Mouse (Mus musculus) forebrain, postnatal 0 days (tissue): ENCODE results near the gene Nup88. TPM values are rescaled to one million over a fixed set of nuclear protein-coding genes. Genes with fewer than 3 reads are reported as not detected.
"Not testable (repeated sequence)": the region's sequence is repeated elsewhere in the genome, so short reads cannot be mapped to it uniquely, and the experiment has no call there.

Source experiments
- ATAC-seq: fragments of 200-750 bp; cut with Nextera tagmentation; 2 replicates; pipeline ENCODE4 v1.8.0; 2017; ENCODE audit warnings: mild to moderate bottlenecking, moderate library complexity
- DNase-seq: peaks from one replicate; pipeline ENCODE4 v3.0.0-alpha.2; 2015
- H3K27ac ChIP-seq: fragments of 300-500 bp; sonication (generic); 2 replicates; pipeline ENCODE4 v1.5.1; 2014; ENCODE audit warnings: low read depth, mild to moderate bottlenecking, antibody characterized with exemption, low read length, moderate library complexity, mixed read lengths
- H3K27me3 ChIP-seq: fragments of 300-500 bp; sonication (generic); 2 replicates; pipeline ENCODE4 v1.6.1; 2014; ENCODE audit warnings: mild to moderate bottlenecking, low read length, mixed read lengths; ENCODE audit not compliant: insufficient read depth
- H3K36me3 ChIP-seq: fragments of 300-500 bp; sonication (generic); 2 replicates; pipeline ENCODE4 v1.6.1; 2014; ENCODE audit warnings: mild to moderate bottlenecking, moderate library complexity; ENCODE audit not compliant: insufficient read depth
- H3K4me1 ChIP-seq: fragments of 300-500 bp; sonication (generic); 2 replicates; pipeline ENCODE4 v1.6.1; 2014; ENCODE audit warnings: antibody characterized with exemption; ENCODE audit not compliant: insufficient read depth
- H3K4me2 ChIP-seq: fragments of 300-500 bp; sonication (generic); 2 replicates; pipeline ENCODE4 v1.6.1; 2014; ENCODE audit warnings: low read depth, mild to moderate bottlenecking, moderate library complexity
- H3K4me3 ChIP-seq: fragments of 300-500 bp; sonication (generic); 2 replicates; pipeline ENCODE4 v1.5.1; 2014; ENCODE audit warnings: low read depth, low read length, mixed read lengths
- H3K9ac ChIP-seq: fragments of 300-500 bp; sonication (generic); 2 replicates; pipeline ENCODE4 v1.6.1; 2014; ENCODE audit warnings: mild to moderate bottlenecking
- H3K9me3 ChIP-seq: fragments of 300-500 bp; sonication (generic); 2 replicates; pipeline ENCODE4 v1.6.1; 2016; ENCODE audit warnings: low read length
- CTCF ChIP-seq: sonication (generic); IDR thresholded peaks from 2 replicates; pipeline ENCODE4 v1.5.1; 2016; ENCODE audit warnings: antibody characterized with exemption, control low read depth, low read depth
- WGBS: fragments of 180-500 bp; shearing (Covaris S2); extraction: QIAGEN DNeasy Blood & Tissue Kit; methylation state at CpG from one replicate; pipeline ENCODE4 v1.1.7; 2014; 5-methylcytosine and 5-hydroxymethylcytosine counted together
- polyA plus RNA-seq: library from polyadenylated mRNA; unstranded; fragments of >200 nt; fragmentation: Nextera tagmentation; extraction: Ambion mirVana; gene quantifications from 2 replicates; pipeline ENCODE4 v1.2.1, GENCODE M21; 2015
- total RNA-seq: library from RNA; depleted of rRNA; stranded (reverse); fragments of >200 nt; gene quantifications from 2 replicates; pipeline ENCODE4 v1.2.3, GENCODE M21; 2014; rRNA removed

The Nup88 gene
- total and polyA plus RNA-seq, 2 experiments from 2014 or later: 98.1 to 101 TPM

DNA sequence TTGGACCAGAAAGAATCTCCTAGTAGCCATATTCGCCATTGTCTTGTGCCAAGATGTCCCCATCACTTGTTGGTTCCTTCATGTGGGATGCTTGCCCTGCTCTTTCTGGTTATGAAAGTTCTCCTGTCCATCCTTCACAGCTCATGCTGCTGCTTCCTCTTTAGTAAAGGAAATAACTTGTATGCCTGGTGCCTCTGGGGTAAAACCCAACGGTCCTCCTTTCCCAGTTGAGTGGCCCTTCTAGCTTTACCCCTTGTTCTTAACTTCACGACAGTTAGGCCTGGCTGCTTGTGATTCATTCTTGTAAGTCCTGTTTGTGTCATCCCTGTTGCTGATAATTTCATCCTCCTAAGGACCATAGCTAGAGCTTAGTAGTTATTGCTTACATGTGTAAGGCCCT is 58.5 kb downstream of the Nup88 start:
- 97% methylated on average over 3 of the region's 3 CpGs for WGBS
- no peak for TF ChIP-seq CTCF

DNA sequence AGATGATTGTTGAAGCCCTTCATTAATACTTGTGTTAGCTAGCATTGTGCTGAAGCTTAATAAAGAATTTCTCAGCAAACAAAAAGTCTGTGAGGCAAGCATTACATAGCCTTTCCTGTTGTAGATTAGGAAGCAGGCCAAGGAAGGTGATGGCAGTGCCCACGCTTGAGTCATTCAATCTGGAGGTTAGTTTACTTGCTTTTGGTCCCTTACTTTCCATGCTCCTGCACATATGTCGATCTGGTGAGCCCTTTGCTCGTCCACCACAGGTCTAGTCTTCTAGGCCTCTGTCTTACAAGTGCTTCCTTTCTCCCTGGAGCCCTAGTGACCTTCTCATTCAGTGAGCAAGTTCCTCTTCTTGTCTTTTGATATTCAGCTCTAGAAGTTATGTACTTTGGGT is 63.1 kb downstream of the Nup88 start:
- no peak for TF ChIP-seq CTCF
- 92% methylated on average over 3 of the region's 3 CpGs for WGBS
- ATAC-seq: no peak

More for the DNA sequence above, 58.5 kb downstream of the Nup88 start:
- H3K4me2 ChIP-seq: no peak overlapping the region
- no peaks in the 10 kb centered on the region for H3K9me3 ChIP-seq
- ATAC-seq (no peak), DNase-seq (no peak)
- no peak overlapping the region for H3K27ac ChIP-seq
- H3K4me1 ChIP-seq: no peaks in the 10 kb centered on the region
- no peak overlapping the region for H3K9ac ChIP-seq
- peaks cover 21% of the 10 kb centered on the region for H3K36me3 ChIP-seq
- H3K27me3 ChIP-seq: no peaks in the 10 kb centered on the region
- no peak overlapping the region for H3K4me3 ChIP-seq

DNA sequence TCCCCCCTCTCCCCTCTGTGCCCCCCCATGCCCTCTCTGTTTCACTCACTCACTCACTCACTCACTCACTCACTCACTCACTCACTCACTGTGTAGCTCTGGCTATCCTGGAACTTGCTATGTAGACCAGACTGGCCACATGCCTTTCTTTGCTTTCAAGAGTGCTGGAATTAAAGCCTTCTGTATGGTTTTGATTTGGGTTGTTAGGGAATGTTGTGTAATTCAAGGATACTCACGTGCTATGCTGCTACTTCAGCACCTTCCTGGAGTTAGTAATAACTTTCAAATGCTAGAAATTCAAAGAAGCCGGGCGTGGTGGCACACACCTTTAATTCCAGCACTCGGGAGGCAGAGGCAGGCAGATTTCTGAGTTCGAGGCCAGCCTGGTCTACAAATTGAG is 71.6 kb downstream of the Nup88 start:
- 99% methylated on average over 5 of the region's 5 CpGs for WGBS
- not testable (repeated sequence) for H3K9me3 ChIP-seq, ATAC-seq

More for the DNA sequence above, 63.1 kb downstream of the Nup88 start:
- H3K9ac ChIP-seq: no peak overlapping the region
- DNase-seq: no peak
- H3K36me3 ChIP-seq: peaks cover 28% of the 10 kb centered on the region
- H3K9me3 ChIP-seq: no peaks in the 10 kb centered on the region
- no peaks in the 10 kb centered on the region for H3K27me3 ChIP-seq
- no peaks in the 10 kb centered on the region for H3K4me1 ChIP-seq
- no peak overlapping the region for H3K4me3 ChIP-seq
- H3K4me2 ChIP-seq: no peak overlapping the region
- no peak overlapping the region for H3K27ac ChIP-seq

DNA sequence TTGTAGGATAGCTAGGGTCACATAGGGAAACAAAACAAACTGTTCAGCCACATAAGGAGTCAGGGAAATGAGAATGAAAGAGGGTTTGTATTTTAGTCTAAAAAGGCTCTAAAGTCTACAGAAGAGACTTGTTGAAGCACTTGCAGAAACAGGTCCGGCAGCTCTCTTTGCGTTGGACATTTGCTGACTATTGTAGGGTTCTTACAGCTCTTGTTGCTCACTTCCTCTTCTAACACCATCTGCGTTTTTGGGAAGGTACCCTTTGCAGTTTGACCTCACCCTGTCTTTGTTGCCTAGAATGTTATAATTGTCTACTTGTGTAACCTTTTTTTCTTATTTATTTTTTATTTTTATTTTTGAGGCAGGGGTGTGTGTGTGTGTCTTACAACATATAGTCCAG is 72.1 kb downstream of the Nup88 start:
- H3K36me3 ChIP-seq: peaks cover 29% of the 10 kb centered on the region
- H3K27me3 ChIP-seq: no peaks in the 10 kb centered on the region
- TF ChIP-seq CTCF: no peak
- H3K4me1 ChIP-seq: no peaks in the 10 kb centered on the region
- H3K27ac ChIP-seq: no peak overlapping the region
- ATAC-seq (no peak), DNase-seq (no peak)
- WGBS: 91% methylated on average over 3 of the region's 3 CpGs
- no peak overlapping the region for H3K9ac ChIP-seq
- H3K4me3 ChIP-seq: no peak overlapping the region
- 0 out of 2 replicates have a peak, but pooled peaks cover 4% of the 10 kb centered on the region for H3K9me3 ChIP-seq
- no peak overlapping the region for H3K4me2 ChIP-seq

More for the DNA sequence above, 71.6 kb downstream of the Nup88 start:
- H3K4me2 ChIP-seq, H3K27me3 ChIP-seq, H3K27ac ChIP-seq, H3K4me3 ChIP-seq, H3K9ac ChIP-seq, H3K4me1 ChIP-seq, DNase-seq: not testable (repeated sequence)
- peaks cover 26% of the 10 kb centered on the region for H3K36me3 ChIP-seq

Other genes starting within 250 kb of the Nup88 start
- 13.4 and 14.8 TPM in 2 replicates for gene Zfp3, start 205.8 kb downstream of the Nup88 start, total RNA-seq
- gene Zfp3, start 205.8 kb downstream of the Nup88 start, polyA plus RNA-seq: 13.5 and 15.1 TPM in 2 replicates
- gene Scimp, start 157.4 kb downstream of the Nup88 start, total RNA-seq: not detected in 2 replicates
- 0.15 TPM in 1 of 2 replicates, not detected in the other for gene Scimp, start 157.4 kb downstream of the Nup88 start, polyA plus RNA-seq
- gene Rabep1, start 125.2 kb downstream of the Nup88 start, total RNA-seq: 107 and 109 TPM in 2 replicates
- gene Rabep1, start 125.2 kb downstream of the Nup88 start, polyA plus RNA-seq: 81.5 and 103 TPM in 2 replicates
- gene Rpain, start 240 bp upstream of the Nup88 start, total RNA-seq: 24.7 and 44.0 TPM in 2 replicates
- 54.7 and 61.9 TPM in 2 replicates for gene Rpain, start 240 bp upstream of the Nup88 start, polyA plus RNA-seq
- gene C1qbp, start 13.1 kb upstream of the Nup88 start, total RNA-seq: 19.5 and 24.3 TPM in 2 replicates
- 225 and 233 TPM in 2 replicates for gene C1qbp, start 13.1 kb upstream of the Nup88 start, polyA plus RNA-seq
- 25.8 and 26.7 TPM in 2 replicates for gene Dhx33, start 34.5 kb upstream of the Nup88 start, total RNA-seq
- gene Dhx33, start 34.5 kb upstream of the Nup88 start, polyA plus RNA-seq: 7.4 and 9.7 TPM in 2 replicates
- 15.3 and 19.3 TPM in 2 replicates for gene Mis12, start 49.6 kb upstream of the Nup88 start, total RNA-seq
- 8.0 and 13.9 TPM in 2 replicates for gene Mis12, start 49.6 kb upstream of the Nup88 start, polyA plus RNA-seq
- gene Derl2, start 49.9 kb upstream of the Nup88 start, total RNA-seq: 27.0 and 35.0 TPM in 2 replicates
- 21.5 and 25.1 TPM in 2 replicates for gene Derl2, start 49.9 kb upstream of the Nup88 start, polyA plus RNA-seq
- 611 and 642 TPM in 2 replicates for gene 6330403K07Rik, start 63.5 kb upstream of the Nup88 start, total RNA-seq
- gene 6330403K07Rik, start 63.5 kb upstream of the Nup88 start, polyA plus RNA-seq: 634 and 640 TPM in 2 replicates
- not detected in 2 replicates for gene Nlrp1a, start 174.7 kb upstream of the Nup88 start, total RNA-seq
- gene Nlrp1a, start 174.7 kb upstream of the Nup88 start, polyA plus RNA-seq: 0.04 TPM in 1 of 2 replicates, not detected in the other